Mouse (Mus musculus) liver, embryonic 13.5 days (tissue): ENCODE measurements around the gene Kcnq4. TPM values are rescaled to one million over a fixed set of nuclear protein-coding genes. Genes with fewer than 3 reads are reported as not detected.
A peak's percentile ranks its signal among the peaks of the same experiment; 100 is the strongest.

Experiments
- ATAC-seq: fragments of 200-750 bp; cut with Nextera tagmentation; 2 replicates; pipeline ENCODE4 v1.8.0; 2017; ENCODE audit warnings: low read depth, mild to moderate bottlenecking, moderate number of reproducible peaks, moderate library complexity
- DNase-seq: peaks from one replicate; pipeline ENCODE4 v3.0.0; 2022
- H3K27ac ChIP-seq: fragments of 300-500 bp; sonication (generic); 2 replicates; pipeline ENCODE4 v1.5.1; 2015; ENCODE audit warnings: moderate library complexity, mild to moderate bottlenecking, inconsistent platforms
- H3K27me3 ChIP-seq: fragments of 300-500 bp; sonication (generic); 2 replicates; pipeline ENCODE4 v1.6.1; 2015; ENCODE audit warnings: mild to moderate bottlenecking, inconsistent platforms
- H3K36me3 ChIP-seq: fragments of 300-500 bp; sonication (generic); 2 replicates; pipeline ENCODE4 v1.6.1; 2015; ENCODE audit warnings: mild to moderate bottlenecking, inconsistent platforms
- H3K4me1 ChIP-seq: fragments of 300-500 bp; sonication (generic); replicated peaks from 2 replicates; pipeline ENCODE4 v1.6.1; 2015; ENCODE audit warnings: inconsistent platforms
- H3K4me2 ChIP-seq: fragments of 300-500 bp; sonication (generic); 2 replicates; pipeline ENCODE4 v1.6.1; 2015; ENCODE audit warnings: inconsistent platforms, mild to moderate bottlenecking, moderate library complexity
- H3K4me3 ChIP-seq: fragments of 300-500 bp; sonication (generic); replicated peaks from 2 replicates; pipeline ENCODE4 v1.5.1; 2015; ENCODE audit warnings: mild to moderate bottlenecking, inconsistent platforms
- H3K9ac ChIP-seq: fragments of 300-500 bp; sonication (generic); 2 replicates; pipeline ENCODE4 v1.6.1; 2015; ENCODE audit warnings: mild to moderate bottlenecking, inconsistent platforms
- H3K9me3 ChIP-seq: fragments of 300-500 bp; sonication (generic); replicated peaks from 2 replicates; pipeline ENCODE4 v1.6.1; 2016; ENCODE audit warnings: inconsistent platforms
- WGBS: fragments of 180-500 bp; shearing (Covaris S2); methylation state at CpG from one replicate; pipeline ENCODE4 v1.1.7; 2015; ENCODE audit not compliant: insufficient replicate concordance; 5-methylcytosine and 5-hydroxymethylcytosine counted together
- polyA plus RNA-seq: library from polyadenylated mRNA; unstranded; fragments of >200 nt; fragmentation: Nextera tagmentation; extraction: Ambion mirVana; gene quantifications from 2 replicates; pipeline ENCODE4 v1.2.1, GENCODE M21; 2015

Kcnq4 gene
- polyA plus RNA-seq, 1 experiment from 2014 or later = 0.10 TPM

- Histone ChIP-seq H3K4me3 (no peak overlapping the region), H3K9ac (no peak overlapping the region), H3K9me3 (no peaks in the 10 kb centered on the region), H3K4me2 (peak overlapping the region; percentile 82; the same call in 1 of the 2 replicates), H3K4me1 (peaks cover 15% of the 10 kb centered on the region), H3K36me3 (no peaks in the 10 kb centered on the region), H3K27ac (no peak overlapping the region), H3K27me3 (peaks cover 100% of the 10 kb centered on the region)
- ATAC-seq (peak; percentile 25; the same call in 1 of the 2 replicates), DNase-seq (no peak)
- 38% methylated on average over 10 of the region's 10 CpGs for WGBS
Observed at GRCm38 (mm10) chr4:120745731-120746551, 2.5 kb downstream of the Kcnq4 start.

- ATAC-seq (no peak), DNase-seq (no peak)
- WGBS = 36% methylated on average over 3 of the region's 3 CpGs
- H3K4me1 ChIP-seq = peaks cover 15% of the 10 kb centered on the region
- no peak overlapping the region for H3K4me2 ChIP-seq
- H3K36me3 ChIP-seq = no peaks in the 10 kb centered on the region
- no peak overlapping the region for H3K9ac ChIP-seq
- no peak overlapping the region for H3K4me3 ChIP-seq
- H3K27ac ChIP-seq = no peak overlapping the region
- H3K27me3 ChIP-seq = peaks cover 99% of the 10 kb centered on the region
- H3K9me3 ChIP-seq = no peaks in the 10 kb centered on the region
Observed at GRCm38 (mm10) chr4:120743636-120744035, 4.8 kb downstream of the Kcnq4 start.

GRCm38 (mm10) chr4:120741303-120741702, 7.1 kb downstream of the Kcnq4 start:
- no peak overlapping the region for H3K27ac ChIP-seq
- peaks cover 99% of the 10 kb centered on the region for H3K27me3 ChIP-seq
- no peaks in the 10 kb centered on the region for H3K36me3 ChIP-seq
- H3K4me1 ChIP-seq = no peaks in the 10 kb centered on the region
- no peak overlapping the region for H3K9ac ChIP-seq
- ATAC-seq (no peak), DNase-seq (no peak)
- WGBS = 64% methylated on average over 6 of the region's 6 CpGs
- no peak overlapping the region for H3K4me2 ChIP-seq
- H3K4me3 ChIP-seq = no peak overlapping the region
- H3K9me3 ChIP-seq = no peaks in the 10 kb centered on the region

- H3K27ac ChIP-seq = no peak overlapping the region
- no peak for DNase-seq
- H3K4me3 ChIP-seq = no peak overlapping the region
- H3K9me3 ChIP-seq = no peaks in the 10 kb centered on the region
- 67% methylated on average over 5 of the region's 5 CpGs for WGBS
- H3K36me3 ChIP-seq = no peaks in the 10 kb centered on the region
- H3K4me2 ChIP-seq = no peak overlapping the region
- peaks cover 23% of the 10 kb centered on the region for H3K4me1 ChIP-seq
- ATAC-seq = no peak
- peaks cover 90% of the 10 kb centered on the region for H3K27me3 ChIP-seq
- no peak overlapping the region for H3K9ac ChIP-seq
Observed at GRCm38 (mm10) chr4:120734012-120734622, 14.3 kb downstream of the Kcnq4 start.

- 64% methylated on average over 6 of the region's 6 CpGs for WGBS
- Histone ChIP-seq H3K9me3 (no peaks in the 10 kb centered on the region), H3K36me3 (no peaks in the 10 kb centered on the region), H3K4me2 (no peak overlapping the region), H3K9ac (no peak overlapping the region), H3K4me1 (peaks cover 23% of the 10 kb centered on the region), H3K27ac (no peak overlapping the region), H3K27me3 (peaks cover 89% of the 10 kb centered on the region), H3K4me3 (no peak overlapping the region)
- ATAC-seq = no peak
- DNase-seq = no peak
Observed at GRCm38 (mm10) chr4:120732737-120733136, 15.7 kb downstream of the Kcnq4 start.

GRCm38 (mm10) chr4:120731030-120731644, 17.3 kb downstream of the Kcnq4 start:
- WGBS = under 1% methylated on average over 40 of the region's 40 CpGs
- Histone ChIP-seq H3K9ac (peak overlapping the region; percentile 69), H3K27me3 (peaks cover 88% of the 10 kb centered on the region), H3K36me3 (no peaks in the 10 kb centered on the region), H3K4me3 (peak overlapping the region; percentile 64), H3K4me2 (peak overlapping the region; percentile 87), H3K9me3 (no peaks in the 10 kb centered on the region), H3K4me1 (peaks cover 23% of the 10 kb centered on the region), H3K27ac (no peak overlapping the region)
- DNase-seq (peak; percentile 63), ATAC-seq (peak; percentile 89)

- H3K4me3 ChIP-seq = peak overlapping the region; percentile 64
- WGBS = 13% methylated on average over 6 of the region's 6 CpGs
- peaks cover 23% of the 10 kb centered on the region for H3K4me1 ChIP-seq
- no peak overlapping the region for H3K27ac ChIP-seq
- ATAC-seq (peak; percentile 67), DNase-seq (no peak)
- no peaks in the 10 kb centered on the region for H3K36me3 ChIP-seq
- H3K9me3 ChIP-seq = no peaks in the 10 kb centered on the region
- peak overlapping the region; percentile 69 for H3K9ac ChIP-seq
- peak overlapping the region; percentile 87 for H3K4me2 ChIP-seq
- peaks cover 88% of the 10 kb centered on the region for H3K27me3 ChIP-seq
Observed at GRCm38 (mm10) chr4:120730574-120730973, 17.8 kb downstream of the Kcnq4 start.

- ATAC-seq (no peak), DNase-seq (no peak)
- Histone ChIP-seq H3K9ac (no peak overlapping the region), H3K36me3 (no peaks in the 10 kb centered on the region), H3K4me3 (no peak overlapping the region), H3K9me3 (no peaks in the 10 kb centered on the region), H3K27me3 (peaks cover 88% of the 10 kb centered on the region), H3K27ac (no peak overlapping the region), H3K4me1 (peaks cover 23% of the 10 kb centered on the region), H3K4me2 (0 out of 2 replicates have a peak overlapping the region, but pooled peaks have one; percentile 87)
- WGBS = 48% methylated on average over 6 of the region's 6 CpGs
Observed at GRCm38 (mm10) chr4:120730146-120730545, 18.3 kb downstream of the Kcnq4 start.

GRCm38 (mm10) chr4:120729441-120729840, 19.0 kb downstream of the Kcnq4 start:
- no peak for DNase-seq
- H3K4me3 ChIP-seq = no peak overlapping the region
- peaks cover 23% of the 10 kb centered on the region for H3K4me1 ChIP-seq
- no peak for ATAC-seq
- H3K27me3 ChIP-seq = peaks cover 86% of the 10 kb centered on the region
- no peak overlapping the region for H3K4me2 ChIP-seq
- H3K36me3 ChIP-seq = no peaks in the 10 kb centered on the region
- H3K9ac ChIP-seq = no peak overlapping the region
- H3K9me3 ChIP-seq = no peaks in the 10 kb centered on the region
- WGBS = 62% methylated on average over 6 of the region's 6 CpGs
- H3K27ac ChIP-seq = no peak overlapping the region

- H3K27me3 ChIP-seq = peaks cover 87% of the 10 kb centered on the region
- no peaks in the 10 kb centered on the region for H3K36me3 ChIP-seq
- WGBS = 52% methylated on average over 11 of the region's 11 CpGs
Observed at GRCm38 (mm10) chr4:120727842-120728241, 20.6 kb downstream of the Kcnq4 start.

GRCm38 (mm10) chr4:120726174-120726573, 22.2 kb downstream of the Kcnq4 start:
- Histone ChIP-seq H3K9me3 (no peaks in the 10 kb centered on the region), H3K27ac (no peak overlapping the region), H3K27me3 (peaks cover 84% of the 10 kb centered on the region), H3K9ac (no peak overlapping the region), H3K36me3 (no peaks in the 10 kb centered on the region), H3K4me3 (no peak overlapping the region), H3K4me1 (peaks cover 14% of the 10 kb centered on the region), H3K4me2 (no peak overlapping the region)
- DNase-seq (no peak), ATAC-seq (no peak)
- WGBS = 55% methylated on average over 4 of the region's 4 CpGs

More at GRCm38 (mm10) chr4:120727842-120728241, 20.6 kb downstream of the Kcnq4 start:
- H3K4me3 ChIP-seq = no peak overlapping the region
- ATAC-seq (no peak), DNase-seq (no peak)
- H3K9me3 ChIP-seq = no peaks in the 10 kb centered on the region
- no peak overlapping the region for H3K4me2 ChIP-seq
- H3K27ac ChIP-seq = no peak overlapping the region
- H3K9ac ChIP-seq = no peak overlapping the region
- peaks cover 23% of the 10 kb centered on the region for H3K4me1 ChIP-seq
